Mouse (Mus musculus): ENCODE data around the gene Cntd1.
"Not testable (repeated sequence)": the region's sequence is repeated elsewhere in the genome, so short reads cannot be mapped to it uniquely, and the experiment has no call there.

Cntd1 gene

DNA sequence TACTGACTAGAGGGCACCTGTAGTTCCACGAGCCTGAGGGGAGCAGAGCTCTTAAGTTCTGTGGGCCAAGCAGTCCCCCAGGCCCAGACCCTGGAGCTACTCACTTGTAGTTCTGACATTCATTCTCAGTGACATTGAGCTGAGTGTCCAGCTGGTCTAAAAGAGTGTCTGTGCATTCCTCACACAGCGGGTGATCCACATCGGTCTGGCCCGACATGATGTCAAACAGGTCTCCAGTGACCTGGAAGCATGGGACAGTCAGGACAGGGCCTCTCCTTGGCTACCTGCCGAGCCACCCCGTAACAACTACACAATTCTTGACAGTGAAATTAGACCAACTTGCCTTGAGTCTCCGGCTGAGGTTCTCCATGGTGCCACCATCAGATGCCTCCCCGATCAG, 16.4 kb downstream of the Cntd1 start:
- no peak for DNase-seq

GRCm38 (mm10) chr11:101300881-101301280, 22.1 kb downstream of the Cntd1 start:
- DNase-seq: no peak

DNA sequence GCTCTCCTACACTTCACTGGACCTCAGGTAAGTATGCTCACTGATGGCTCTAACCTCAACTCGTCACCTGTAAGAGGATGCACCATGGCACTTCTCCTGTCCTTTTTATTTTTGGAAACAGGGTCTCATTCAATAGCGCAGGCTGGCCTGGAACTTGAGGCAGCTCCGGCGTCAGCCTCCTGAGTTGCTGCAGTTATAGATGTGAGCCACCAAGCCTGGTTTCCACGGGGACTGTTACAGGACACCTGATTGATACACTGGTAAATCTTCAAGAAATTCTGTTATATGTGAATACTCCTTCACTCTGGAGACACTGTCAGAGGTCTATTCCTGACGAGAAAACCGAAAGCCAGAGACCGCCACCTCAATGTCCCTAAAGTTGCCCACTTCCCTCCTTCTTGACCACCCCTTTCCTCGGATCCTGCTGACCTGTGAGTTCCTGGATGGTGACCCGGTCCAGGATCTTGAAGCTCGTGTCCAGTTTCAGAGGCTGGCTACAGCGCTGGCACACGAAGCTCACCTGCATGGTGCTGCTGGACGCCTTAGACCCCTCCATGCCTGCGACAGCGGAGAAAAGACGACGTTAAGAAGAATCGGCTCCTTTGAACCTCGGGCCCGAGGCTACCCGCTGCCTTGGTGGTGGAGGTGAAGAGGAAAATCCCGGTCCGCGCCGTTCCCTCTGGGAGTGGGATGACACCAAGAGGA, 22.6 kb downstream of the Cntd1 start:
- DNase-seq: no peak

DNA sequence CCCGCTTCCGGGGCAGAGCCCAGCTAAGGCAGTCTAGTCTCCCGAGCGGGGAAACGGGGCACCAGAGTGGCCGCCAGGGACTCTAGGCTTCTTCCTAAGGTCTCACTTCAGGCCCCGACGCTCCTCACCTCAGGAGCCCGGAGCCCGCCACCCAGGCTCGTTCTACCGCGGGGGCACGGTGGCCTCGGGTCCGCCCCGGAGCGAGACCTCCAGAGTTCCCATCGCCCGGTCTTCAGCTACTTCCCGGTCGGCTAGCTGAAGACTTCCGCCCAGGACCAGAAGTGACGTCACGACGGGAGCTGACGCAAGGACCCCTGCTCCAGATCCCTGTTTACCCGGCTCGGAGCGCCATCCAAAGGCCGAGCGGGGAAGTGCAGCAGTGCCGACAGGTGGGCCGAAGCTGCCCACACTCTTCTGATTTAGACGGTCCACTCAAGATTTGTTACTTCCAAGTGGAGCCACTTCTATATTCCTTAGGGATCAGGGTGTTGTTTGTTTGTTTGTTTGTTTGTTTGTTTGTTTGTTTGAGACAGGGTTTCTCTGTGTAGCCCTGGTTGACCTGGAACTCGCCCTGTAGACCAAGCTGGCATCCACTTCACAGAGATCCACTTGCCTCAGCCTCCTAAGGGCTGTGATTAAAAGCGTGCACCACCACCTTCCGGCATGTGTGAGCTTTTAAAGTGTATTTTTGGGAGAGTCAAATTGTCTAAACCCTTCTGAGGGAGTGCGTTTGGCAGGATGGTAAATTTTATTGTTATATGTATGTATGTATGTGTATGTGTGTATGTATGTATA, 23.4 kb downstream of the Cntd1 start, which contains the start of gene Becn1:
Becn1 (minus strand) TSS at position 283 of the 795 bp plus-strand sequence.
- peak; percentile 98 for DNase-seq

GRCm38 (mm10) chr11:101307744-101308143, 28.9 kb downstream of the Cntd1 start:
- DNase-seq: no peak

DNA sequence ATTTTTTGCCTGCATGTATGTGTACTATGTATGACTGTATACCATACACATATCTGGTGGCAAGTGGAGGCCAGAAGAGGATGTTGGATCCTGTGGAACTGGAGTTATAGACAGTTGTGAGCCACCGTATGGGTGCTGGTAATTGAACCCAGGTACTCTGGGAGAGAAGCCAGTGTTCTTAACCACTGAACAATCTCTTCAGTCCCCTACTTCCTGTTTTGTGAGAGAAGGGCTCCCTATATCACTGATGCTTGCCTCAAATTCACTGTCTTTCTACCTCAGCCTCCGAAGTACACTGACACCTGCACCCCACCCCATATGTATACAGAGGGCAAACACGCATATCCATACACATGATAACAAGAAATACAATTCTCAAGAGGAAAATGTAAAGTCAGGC, 32.3 kb downstream of the Cntd1 start:
- no peak for DNase-seq

- no peak for DNase-seq
Observed at GRCm38 (mm10) chr11:101312150-101312549, 33.3 kb downstream of the Cntd1 start.

DNA sequence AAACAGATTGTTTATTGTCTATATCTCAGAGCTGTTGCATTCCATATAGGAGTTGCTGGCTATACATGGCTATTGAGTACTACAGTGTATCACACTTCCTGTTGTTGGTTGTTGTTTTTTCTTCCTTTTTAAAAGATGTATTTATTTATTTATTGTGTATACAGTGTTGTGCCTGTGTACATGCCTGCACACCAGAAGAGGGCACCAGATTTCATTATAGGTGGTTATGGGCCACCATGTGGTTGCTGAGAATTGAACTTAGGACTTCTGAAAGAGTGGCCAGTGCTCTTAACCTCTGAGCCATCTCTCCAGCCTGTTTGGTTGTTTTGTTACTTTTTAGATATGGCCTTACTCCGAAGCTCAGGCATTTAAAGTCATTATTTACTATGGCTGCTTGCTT, 35.8 kb downstream of the Cntd1 start:
- no peak for DNase-seq

GRCm38 (mm10) chr11:101315082-101315650, 36.4 kb downstream of the Cntd1 start:
- no peak for DNase-seq

DNA sequence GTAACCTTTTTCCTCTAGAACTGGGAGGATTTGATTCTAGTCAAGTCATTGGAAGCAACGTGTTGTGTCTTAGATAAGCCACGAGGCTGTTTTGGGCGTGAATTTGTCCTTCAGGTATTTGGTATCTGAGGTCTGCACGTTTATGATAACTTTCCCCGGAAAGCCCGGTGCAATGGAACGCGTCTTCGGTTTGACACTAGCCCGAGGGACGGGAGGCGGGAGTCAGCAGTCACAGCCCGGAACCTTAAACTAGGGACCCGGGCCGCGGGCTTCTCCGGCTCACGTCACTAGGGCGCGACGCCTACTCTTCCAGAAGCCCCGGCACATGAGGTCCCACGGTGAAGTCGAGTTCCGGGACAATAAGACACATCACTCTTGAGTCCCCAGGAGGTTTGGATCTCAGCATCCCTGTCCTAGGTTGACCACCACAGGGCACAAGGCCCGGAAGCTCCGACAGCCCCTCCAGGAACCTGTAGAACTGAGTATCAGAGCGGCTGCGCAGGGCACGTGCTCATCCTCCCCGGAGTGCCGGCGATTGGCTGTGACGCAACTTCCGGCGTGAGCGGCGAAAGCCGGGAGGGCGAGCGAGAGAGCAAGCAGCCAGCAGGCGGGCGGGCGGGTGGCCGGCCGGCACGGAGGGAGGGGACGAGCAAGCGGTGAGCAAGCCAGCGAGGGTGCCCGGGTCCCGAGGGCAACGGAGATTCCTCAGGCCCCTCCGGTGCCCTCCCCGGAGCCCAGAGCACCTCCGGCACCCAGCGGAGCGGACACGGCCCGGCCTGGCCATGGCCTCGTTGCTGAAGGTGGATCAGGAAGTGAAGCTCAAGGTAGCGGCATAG, 37.1 kb downstream of the Cntd1 start, which contains the start of gene Psme3:
Psme3 (plus strand) TSS at position 549 of the 836 bp plus-strand sequence.
- DNase-seq: peak; percentile 97

- DNase-seq: no peak
Observed at GRCm38 (mm10) chr11:101316501-101316917, 37.7 kb downstream of the Cntd1 start.

DNA sequence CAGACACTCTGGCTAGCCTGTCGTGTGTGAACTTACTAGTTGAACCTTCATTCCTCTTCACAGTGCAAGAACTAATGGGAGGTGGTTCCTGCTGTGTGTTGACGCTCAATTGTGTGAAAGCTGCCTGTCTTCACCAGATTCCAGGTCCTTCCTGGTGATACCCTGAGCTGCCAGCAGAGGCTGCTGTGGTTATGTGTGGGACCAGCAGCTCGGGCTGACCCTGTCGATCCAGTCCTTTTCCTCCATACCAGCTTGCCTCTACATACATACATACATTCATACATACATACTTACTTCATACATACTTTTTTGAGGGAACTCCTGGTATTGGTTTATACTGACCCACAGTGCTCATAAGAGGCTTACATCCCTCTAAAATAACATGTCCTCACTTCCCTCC, 44.8 kb downstream of the Cntd1 start:
- DNase-seq: peak; percentile 88

GRCm38 (mm10) chr11:101324763-101325162, 46.0 kb downstream of the Cntd1 start, which contains the start of gene Aoc2:
Aoc2 (plus strand) TSS chr11:101325063.
- no peak for DNase-seq

DNA sequence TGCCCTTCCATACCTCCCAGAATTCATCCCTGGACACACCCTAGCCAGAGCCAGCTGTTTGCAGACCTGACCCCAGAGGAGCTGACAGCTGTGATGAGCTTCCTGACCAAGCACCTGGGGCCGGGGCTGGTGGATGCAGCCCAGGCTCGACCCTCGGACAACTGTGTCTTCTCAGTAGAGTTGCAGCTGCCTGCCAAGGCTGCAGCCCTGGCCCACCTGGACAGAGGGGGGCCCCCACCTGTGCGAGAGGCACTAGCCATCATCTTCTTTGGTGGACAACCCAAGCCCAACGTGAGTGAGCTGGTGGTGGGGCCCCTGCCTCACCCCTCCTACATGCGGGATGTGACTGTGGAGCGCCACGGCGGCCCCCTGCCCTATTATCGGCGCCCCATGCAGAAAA, 46.4 kb downstream of the Cntd1 start:
- DNase-seq: not testable (repeated sequence)

GRCm38 (mm10) chr11:101326147-101326546, 47.3 kb downstream of the Cntd1 start:
- DNase-seq: no peak

DNA sequence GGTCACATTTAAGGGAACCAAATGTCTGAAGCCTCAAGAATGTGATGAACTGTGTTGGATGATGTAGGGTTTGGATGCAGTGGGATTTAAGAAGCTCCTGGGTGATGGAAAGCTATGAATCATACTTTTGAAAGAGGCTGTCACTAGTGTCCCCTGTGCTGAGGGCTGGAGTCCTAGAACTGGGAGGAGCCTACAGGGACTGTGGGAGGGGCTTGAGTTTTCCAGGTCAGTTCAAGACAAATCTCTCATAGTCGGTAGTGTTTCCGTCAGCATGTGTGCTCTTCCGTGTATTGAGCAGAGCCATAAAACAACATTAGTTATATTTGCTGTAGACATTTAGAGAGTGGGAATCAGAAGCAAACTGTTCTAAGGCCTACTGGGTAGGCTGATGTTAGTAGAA, 48.5 kb downstream of the Cntd1 start:
- no peak for DNase-seq

DNA sequence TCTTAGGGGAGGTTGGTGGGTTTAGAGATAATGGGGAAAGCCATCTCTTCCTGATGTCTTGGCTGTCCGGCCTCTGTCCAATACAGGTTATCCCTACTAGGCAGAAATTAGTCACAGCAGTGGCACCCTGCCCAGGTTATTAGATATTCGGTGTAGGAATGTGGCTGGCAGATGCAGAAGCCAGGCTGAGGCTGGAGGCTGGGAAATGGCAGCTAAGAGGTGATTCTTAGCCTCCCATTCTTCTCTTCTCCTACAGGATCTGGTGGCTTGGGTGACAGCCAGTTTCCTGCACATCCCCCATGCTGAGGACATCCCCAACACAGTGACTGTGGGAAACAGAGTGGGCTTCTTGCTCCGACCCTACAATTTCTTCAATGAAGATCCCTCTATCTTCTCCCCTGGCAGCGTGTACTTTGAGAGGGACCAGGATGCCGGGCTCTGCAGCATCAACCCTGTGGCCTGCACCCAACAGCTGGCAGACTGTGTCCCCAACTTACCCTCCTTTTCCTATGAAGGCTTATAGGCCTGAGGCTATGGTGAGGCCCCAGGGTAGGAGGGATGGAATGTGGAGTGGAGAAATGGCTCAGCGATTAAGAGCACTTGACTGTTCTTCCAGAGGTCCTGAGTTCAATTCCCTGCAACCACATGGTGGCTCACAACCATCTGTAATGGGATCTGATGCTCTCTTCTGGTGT, 50.3 kb downstream of the Cntd1 start:
- DNase-seq: peak; percentile 42

- no peak for DNase-seq
Observed at GRCm38 (mm10) chr11:101330371-101330924, 51.6 kb downstream of the Cntd1 start, which contains the start of gene Aoc3. Aoc3 (plus strand) TSS chr11:101330605.

DNA sequence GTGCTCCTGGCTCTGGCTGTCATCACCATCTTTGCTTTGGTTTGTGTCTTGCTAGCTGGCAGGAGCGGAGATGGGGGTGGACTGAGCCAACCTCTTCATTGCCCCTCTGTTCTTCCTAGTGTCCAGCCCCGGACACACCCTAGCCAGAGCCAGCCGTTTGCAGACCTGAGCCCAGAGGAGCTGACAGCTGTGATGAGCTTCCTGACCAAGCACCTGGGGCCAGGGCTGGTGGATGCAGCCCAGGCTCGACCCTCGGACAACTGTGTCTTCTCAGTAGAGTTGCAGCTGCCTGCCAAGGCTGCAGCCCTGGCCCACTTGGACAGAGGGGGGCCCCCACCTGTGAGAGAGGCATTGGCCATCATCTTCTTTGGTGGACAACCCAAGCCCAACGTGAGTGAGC, 52.1 kb downstream of the Cntd1 start:
- DNase-seq: not testable (repeated sequence)

DNA sequence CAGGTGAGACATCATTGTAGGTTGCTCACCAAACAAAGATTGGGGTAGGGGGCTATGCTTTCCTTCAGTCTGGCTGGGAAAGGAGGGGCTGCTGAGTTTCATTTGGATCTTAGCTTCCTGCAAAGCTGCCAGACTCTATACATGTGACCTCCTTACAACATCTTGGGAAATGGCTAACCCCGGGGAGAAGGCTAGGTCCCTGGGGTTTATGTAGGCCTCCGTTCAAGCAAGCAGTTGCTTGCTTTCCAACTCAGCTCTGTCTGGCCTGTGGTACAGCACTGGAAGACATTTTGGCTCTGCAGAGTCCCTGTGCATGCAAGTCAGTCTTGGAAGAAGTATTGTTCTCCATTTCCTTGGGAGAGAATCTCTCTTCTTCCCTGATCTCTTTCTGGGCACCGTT, 53.7 kb downstream of the Cntd1 start:
- DNase-seq: no peak

GRCm38 (mm10) chr11:101334023-101334422, 55.2 kb downstream of the Cntd1 start:
- no peak for DNase-seq

GRCm38 (mm10) chr11:101334516-101334915, 55.7 kb downstream of the Cntd1 start:
- no peak for DNase-seq

Measured in kidney, adult 18-20 months (tissue).